Mouse (Mus musculus): ENCODE results near the gene Senp6. TPM values are rescaled to one million over a fixed set of nuclear protein-coding genes. Genes with fewer than 3 reads are reported as not detected.
A peak's percentile ranks its signal among the peaks of the same experiment; 100 is the strongest.
"Not testable (repeated sequence)": the region's sequence is repeated elsewhere in the genome, so short reads cannot be mapped to it uniquely, and the experiment has no call there.

Senp6 gene
- polyA plus RNA-seq, 1 experiment, result 128 TPM

DNA sequence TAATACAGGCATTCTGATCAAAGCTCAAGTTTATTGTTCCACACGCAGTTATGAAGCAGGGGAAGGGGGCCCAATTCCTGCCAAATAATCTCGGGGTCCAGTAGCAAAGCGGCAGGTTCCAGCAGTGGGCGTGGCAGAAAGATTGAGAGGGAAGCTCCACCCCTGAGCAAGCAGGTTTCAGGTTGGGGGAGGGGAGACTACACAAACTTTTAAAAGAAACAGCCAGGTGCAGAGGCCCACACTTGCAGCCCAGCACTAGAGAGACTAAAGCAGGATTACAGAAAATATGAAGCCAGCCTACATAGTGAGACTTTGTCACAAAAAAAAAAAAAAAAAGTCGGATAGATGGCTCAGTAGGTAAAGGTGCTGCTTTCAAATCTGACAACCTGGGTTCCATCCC is 13.8 kb upstream of the Senp6 start:
- TF ChIP-seq CTCF (IDR thresholded peaks at IDR 0.05; ENCODE audit: low read depth, low read length), result no peak
- no peak for TF ChIP-seq EP300 (IDR thresholded peaks at IDR 0.05; ENCODE audit: insufficient read depth, low read depth, low read length)
- no peak for TF ChIP-seq POLR2A (IDR thresholded peaks at IDR 0.05; ENCODE audit: insufficient read depth, low read length)
- no peak overlapping the region for H3K9ac ChIP-seq (ENCODE audit: low read depth, poor library complexity, severe bottlenecking)
- no peak overlapping the region for H3K4me3 ChIP-seq (ENCODE audit: low read depth, low read length)
- H3K27me3 ChIP-seq (ENCODE audit: control insufficient read depth, insufficient read depth, low read length, poor library complexity, severe bottlenecking), result no peaks in the 10 kb centered on the region
- H3K27ac ChIP-seq (ENCODE audit: insufficient read depth, low read length), result no peak overlapping the region
- no peaks in the 10 kb centered on the region for H3K4me1 ChIP-seq (ENCODE audit: control insufficient read depth, insufficient read depth, low read length)
- peaks cover 12% of the 10 kb centered on the region for H3K9me3 ChIP-seq (replicated peaks; ENCODE audit: control insufficient read depth, insufficient read depth, low read length, poor library complexity, severe bottlenecking)
- no peaks in the 10 kb centered on the region for H3K36me3 ChIP-seq (ENCODE audit: control insufficient read depth, insufficient read depth, low read length, poor library complexity, severe bottlenecking)

DNA sequence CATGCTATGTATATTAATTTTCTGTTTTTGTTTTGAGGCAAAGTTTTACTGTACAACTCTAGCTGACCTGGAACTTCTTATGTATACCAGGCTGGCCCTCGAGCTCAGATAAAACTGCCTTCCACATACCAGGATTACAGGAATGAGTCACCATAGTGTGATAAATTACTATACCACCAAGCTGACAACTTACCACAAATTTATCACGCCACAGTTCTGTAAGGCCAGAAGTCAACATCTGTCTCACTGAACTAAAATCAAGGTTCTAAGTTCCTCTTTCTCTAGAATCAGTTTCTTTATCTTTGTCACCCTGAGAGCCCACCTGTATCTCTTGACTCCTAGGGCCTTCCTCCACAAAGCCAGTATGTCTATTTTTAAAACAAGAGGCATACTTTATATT is 9.0 kb upstream of the Senp6 start:
- H3K9ac ChIP-seq (ENCODE audit: low read depth, poor library complexity, severe bottlenecking), result no peak overlapping the region
- no peak overlapping the region for H3K27ac ChIP-seq (ENCODE audit: insufficient read depth, low read length)
- H3K4me1 ChIP-seq (ENCODE audit: control insufficient read depth, insufficient read depth, low read length), result no peaks in the 10 kb centered on the region
- TF ChIP-seq POLR2A (IDR thresholded peaks at IDR 0.05; ENCODE audit: insufficient read depth, low read length), result no peak
- TF ChIP-seq CTCF (IDR thresholded peaks at IDR 0.05; ENCODE audit: low read depth, low read length), result no peak
- no peak for TF ChIP-seq EP300 (IDR thresholded peaks at IDR 0.05; ENCODE audit: insufficient read depth, low read depth, low read length)
- no peaks in the 10 kb centered on the region for H3K36me3 ChIP-seq (ENCODE audit: control insufficient read depth, insufficient read depth, low read length, poor library complexity, severe bottlenecking)
- H3K27me3 ChIP-seq (ENCODE audit: control insufficient read depth, insufficient read depth, low read length, poor library complexity, severe bottlenecking), result no peaks in the 10 kb centered on the region
- peaks cover 9% of the 10 kb centered on the region; the same call in 1 of the 2 replicates for H3K9me3 ChIP-seq (replicated peaks; ENCODE audit: control insufficient read depth, insufficient read depth, low read length, poor library complexity, severe bottlenecking)
- no peak overlapping the region for H3K4me3 ChIP-seq (ENCODE audit: low read depth, low read length)

DNA sequence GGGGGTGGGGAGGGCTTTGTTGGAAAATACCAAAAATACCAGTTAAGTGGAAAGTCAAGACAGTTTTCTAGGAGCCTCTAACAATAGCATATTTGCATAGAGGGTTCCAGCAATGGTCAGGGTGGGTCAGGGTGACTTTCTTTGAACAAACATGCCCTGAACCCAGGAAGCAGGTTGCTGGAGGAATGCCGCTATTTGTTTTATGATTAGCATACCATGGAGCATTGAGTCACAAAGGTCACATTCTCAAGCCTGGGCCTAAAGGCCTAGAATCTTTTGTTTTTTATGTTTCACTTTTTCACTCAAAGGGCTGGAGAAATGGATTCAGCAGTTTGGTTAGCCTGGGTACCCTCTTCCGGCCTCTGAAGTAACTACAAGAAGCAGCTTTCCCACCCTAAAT is 1.2 kb upstream of the Senp6 start:
- not testable (repeated sequence) for H3K27me3 ChIP-seq (ENCODE audit: control insufficient read depth, insufficient read depth, low read length, poor library complexity, severe bottlenecking); H3K4me1 ChIP-seq (ENCODE audit: control insufficient read depth, insufficient read depth, low read length); H3K36me3 ChIP-seq (ENCODE audit: control insufficient read depth, insufficient read depth, low read length, poor library complexity, severe bottlenecking); H3K9ac ChIP-seq (ENCODE audit: low read depth, poor library complexity, severe bottlenecking); H3K27ac ChIP-seq (ENCODE audit: insufficient read depth, low read length); H3K4me3 ChIP-seq (ENCODE audit: low read depth, low read length)
- H3K9me3 ChIP-seq (replicated peaks; ENCODE audit: control insufficient read depth, insufficient read depth, low read length, poor library complexity, severe bottlenecking), result peaks cover 34% of the 10 kb centered on the region

DNA sequence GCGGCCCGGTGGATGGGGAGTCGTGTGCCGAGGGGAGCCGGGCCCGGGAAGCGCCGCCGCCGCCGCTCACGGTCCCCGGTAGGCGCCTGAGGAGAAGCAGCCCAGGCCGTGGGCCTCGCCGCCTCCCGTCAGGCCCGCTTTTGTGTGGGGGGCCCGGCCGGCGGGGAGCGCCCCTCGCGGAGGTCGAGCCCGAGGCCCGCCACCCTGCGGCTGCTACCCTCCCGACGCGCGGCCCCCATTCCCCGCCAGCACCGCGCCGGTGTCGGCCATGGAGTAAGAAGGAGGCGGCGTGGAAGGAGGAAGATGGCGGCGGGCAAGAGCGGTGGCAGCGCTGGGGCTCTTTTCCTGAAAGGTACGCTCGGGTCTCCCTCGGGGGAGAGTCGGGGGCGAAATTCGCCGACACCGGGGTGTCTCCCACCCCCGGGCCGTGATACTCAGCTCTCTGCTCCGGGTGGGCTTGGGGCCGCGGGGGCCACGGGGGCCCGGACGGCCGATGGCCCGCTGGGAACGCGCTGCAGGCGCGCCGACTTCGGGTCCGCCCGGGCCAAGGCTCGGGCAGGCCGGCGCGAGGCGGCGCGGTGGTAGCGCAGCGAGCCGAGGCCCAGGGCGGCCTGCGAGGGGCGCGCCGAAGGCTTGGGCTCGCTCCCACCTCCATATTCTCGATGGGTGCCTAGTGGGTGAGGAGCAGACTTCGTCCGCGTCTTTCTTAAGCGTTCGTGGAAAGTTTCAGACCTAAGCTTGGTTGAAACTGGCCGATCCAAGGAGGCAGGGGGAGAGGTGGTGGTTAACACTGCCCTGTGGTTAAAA is 721 bp downstream of the Senp6 start:
- H3K4me3 ChIP-seq (ENCODE audit: low read depth, low read length), result peak overlapping the region; percentile 68
- peaks cover 27% of the 10 kb centered on the region for H3K9me3 ChIP-seq (replicated peaks; ENCODE audit: control insufficient read depth, insufficient read depth, low read length, poor library complexity, severe bottlenecking)
- no peaks in the 10 kb centered on the region for H3K27me3 ChIP-seq (ENCODE audit: control insufficient read depth, insufficient read depth, low read length, poor library complexity, severe bottlenecking)
- H3K4me1 ChIP-seq (ENCODE audit: control insufficient read depth, insufficient read depth, low read length), result no peaks in the 10 kb centered on the region
- H3K27ac ChIP-seq (ENCODE audit: insufficient read depth, low read length), result peak overlapping the region; percentile 16; the same call in 1 of the 2 replicates
- TF ChIP-seq EP300 (IDR thresholded peaks at IDR 0.05; ENCODE audit: insufficient read depth, low read depth, low read length) (no peak), POLR2A (IDR thresholded peaks at IDR 0.05; ENCODE audit: insufficient read depth, low read length) (no peak), CTCF (IDR thresholded peaks at IDR 0.05; ENCODE audit: low read depth, low read length) (no peak)
- H3K36me3 ChIP-seq (ENCODE audit: control insufficient read depth, insufficient read depth, low read length, poor library complexity, severe bottlenecking), result no peaks in the 10 kb centered on the region
- peak overlapping the region; percentile 98 for H3K9ac ChIP-seq (ENCODE audit: low read depth, poor library complexity, severe bottlenecking)

DNA sequence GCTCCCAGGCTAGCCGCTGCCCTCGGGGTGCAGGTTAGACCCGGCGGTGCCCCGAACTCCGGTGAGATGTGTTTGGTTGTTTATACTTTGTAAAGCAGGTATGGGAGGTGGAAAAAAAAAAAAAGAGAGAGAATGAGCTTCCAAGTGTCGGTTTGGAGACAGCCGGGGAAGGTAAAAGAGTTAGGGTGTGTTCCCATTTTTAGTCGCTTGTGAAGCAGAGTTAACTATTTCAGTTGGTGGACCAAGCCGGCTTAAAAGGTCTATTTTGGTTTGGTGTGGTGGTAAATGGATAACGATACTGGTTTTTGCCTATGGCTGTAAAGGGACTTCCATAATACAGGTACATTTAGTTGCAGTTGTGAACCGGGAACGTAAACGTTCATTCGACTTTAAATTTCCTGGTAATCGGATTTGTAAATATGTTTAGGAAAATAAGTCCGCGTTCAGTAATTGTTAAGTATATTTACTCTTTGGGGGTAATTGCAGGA is 1.4 kb downstream of the Senp6 start:
- H3K9me3 ChIP-seq (replicated peaks; ENCODE audit: control insufficient read depth, insufficient read depth, low read length, poor library complexity, severe bottlenecking), result peaks cover 21% of the 10 kb centered on the region
- no peaks in the 10 kb centered on the region for H3K36me3 ChIP-seq (ENCODE audit: control insufficient read depth, insufficient read depth, low read length, poor library complexity, severe bottlenecking)
- H3K27me3 ChIP-seq (ENCODE audit: control insufficient read depth, insufficient read depth, low read length, poor library complexity, severe bottlenecking), result no peaks in the 10 kb centered on the region
- peak overlapping the region; percentile 98 for H3K9ac ChIP-seq (ENCODE audit: low read depth, poor library complexity, severe bottlenecking)
- no peaks in the 10 kb centered on the region for H3K4me1 ChIP-seq (ENCODE audit: control insufficient read depth, insufficient read depth, low read length)
- TF ChIP-seq CTCF (IDR thresholded peaks at IDR 0.05; ENCODE audit: low read depth, low read length) (no peak), POLR2A (IDR thresholded peaks at IDR 0.05; ENCODE audit: insufficient read depth, low read length) (no peak), EP300 (IDR thresholded peaks at IDR 0.05; ENCODE audit: insufficient read depth, low read depth, low read length) (no peak)
- no peak overlapping the region for H3K27ac ChIP-seq (ENCODE audit: insufficient read depth, low read length)
- peak overlapping the region; percentile 68 for H3K4me3 ChIP-seq (ENCODE audit: low read depth, low read length)

DNA sequence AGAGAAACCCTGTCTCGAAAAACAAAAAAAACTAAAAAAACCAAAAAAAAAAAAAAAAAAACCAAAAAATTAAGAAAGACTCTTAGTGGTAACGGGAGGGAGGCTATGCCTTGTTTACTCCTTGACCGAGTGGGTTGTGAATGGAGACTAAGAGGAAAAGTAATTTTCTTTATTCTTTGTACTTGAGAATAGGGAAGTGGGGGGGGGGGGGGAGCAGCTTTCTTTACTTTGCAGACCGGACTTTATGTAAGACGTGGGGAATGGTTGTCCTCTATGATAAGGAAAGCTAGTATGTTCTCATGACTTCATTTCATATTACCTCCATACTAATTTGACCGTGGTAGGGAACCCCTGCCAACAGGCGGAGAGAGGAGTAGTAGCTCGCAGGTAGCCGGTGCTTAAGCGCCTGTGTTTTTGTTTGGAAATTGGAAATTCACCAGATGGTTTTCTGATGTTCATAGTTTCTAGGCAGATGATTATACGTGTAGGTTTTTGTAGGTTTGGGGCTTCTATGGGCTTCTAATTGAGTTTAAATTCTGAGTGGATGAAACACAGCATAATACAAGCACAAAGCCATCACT is 2.1 kb downstream of the Senp6 start:
- Histone ChIP-seq H3K27ac (ENCODE audit: insufficient read depth, low read length) (no peak overlapping the region), H3K27me3 (ENCODE audit: control insufficient read depth, insufficient read depth, low read length, poor library complexity, severe bottlenecking) (no peaks in the 10 kb centered on the region), H3K9me3 (replicated peaks; ENCODE audit: control insufficient read depth, insufficient read depth, low read length, poor library complexity, severe bottlenecking) (peaks cover 15% of the 10 kb centered on the region), H3K4me1 (ENCODE audit: control insufficient read depth, insufficient read depth, low read length) (no peaks in the 10 kb centered on the region), H3K36me3 (ENCODE audit: control insufficient read depth, insufficient read depth, low read length, poor library complexity, severe bottlenecking) (no peaks in the 10 kb centered on the region), H3K9ac (ENCODE audit: low read depth, poor library complexity, severe bottlenecking) (peak overlapping the region; percentile 98), H3K4me3 (ENCODE audit: low read depth, low read length) (peak overlapping the region; percentile 68)
- TF ChIP-seq POLR2A (IDR thresholded peaks at IDR 0.05; ENCODE audit: insufficient read depth, low read length) (no peak), EP300 (IDR thresholded peaks at IDR 0.05; ENCODE audit: insufficient read depth, low read depth, low read length) (no peak), CTCF (IDR thresholded peaks at IDR 0.05; ENCODE audit: low read depth, low read length) (no peak)
